Mouse (Mus musculus) limb, embryonic 11.5 days (tissue): ENCODE data around the gene Tmem41b. TPM values are rescaled to one million over a fixed set of nuclear protein-coding genes. Genes with fewer than 3 reads are reported as not detected.

Source experiments
- ATAC-seq: fragments of 200-750 bp; cut with Nextera tagmentation; 2 replicates; pipeline ENCODE4 v1.8.0; 2017; ENCODE audit warnings: low read depth; ENCODE audit not compliant: insufficient number of reproducible peaks, low FRiP score, low TSS enrichment
- DNase-seq: peaks from one replicate; pipeline ENCODE4 v3.0.0-alpha.2; 2015; ENCODE audit warnings: low spot score
- H3K27ac ChIP-seq: fragments of 300-500 bp; sonication (generic); replicated peaks from 2 replicates; pipeline ENCODE4 v1.5.1; 2014; ENCODE audit warnings: low read depth, mild to moderate bottlenecking, low read length
- H3K27me3 ChIP-seq: fragments of 300-500 bp; sonication (generic); 2 replicates; pipeline ENCODE4 v1.6.1; 2014; ENCODE audit warnings: mild to moderate bottlenecking, low read length, mixed read lengths; ENCODE audit not compliant: control insufficient read depth, insufficient read depth
- H3K36me3 ChIP-seq: fragments of 300-500 bp; sonication (generic); 2 replicates; pipeline ENCODE4 v1.6.1; 2014; ENCODE audit warnings: mild to moderate bottlenecking, low read length, moderate library complexity, mixed read lengths; ENCODE audit not compliant: control insufficient read depth, insufficient read depth
- H3K4me1 ChIP-seq: fragments of 300-500 bp; sonication (generic); 2 replicates; pipeline ENCODE4 v1.6.1; 2014; ENCODE audit warnings: low read length, mixed read lengths; ENCODE audit not compliant: control insufficient read depth, insufficient read depth
- H3K4me2 ChIP-seq: fragments of 300-500 bp; sonication (generic); 2 replicates; pipeline ENCODE4 v1.6.1; 2014; ENCODE audit warnings: low read depth, mild to moderate bottlenecking, moderate library complexity; ENCODE audit not compliant: severe bottlenecking
- H3K4me3 ChIP-seq: fragments of 300-500 bp; sonication (generic); 2 replicates; pipeline ENCODE4 v1.5.1; 2014; ENCODE audit warnings: low read depth, low read length
- H3K9ac ChIP-seq: fragments of 300-500 bp; sonication (generic); 2 replicates; pipeline ENCODE4 v1.6.1; 2014; ENCODE audit warnings: mild to moderate bottlenecking, low read length
- H3K9me3 ChIP-seq: fragments of 300-500 bp; sonication (generic); 2 replicates; pipeline ENCODE4 v1.6.1; 2016; ENCODE audit warnings: low read length; ENCODE audit not compliant: control insufficient read depth
- WGBS: fragments of 180-500 bp; shearing (Covaris S2); extraction: QIAGEN DNeasy Blood & Tissue Kit; methylation state at CpG from one replicate; pipeline ENCODE4 v1.1.7; 2014; 5-methylcytosine and 5-hydroxymethylcytosine counted together
- polyA plus RNA-seq: library from polyadenylated mRNA; unstranded; fragments of >200 nt; fragmentation: Nextera tagmentation; extraction: Ambion mirVana; gene quantifications from 2 replicates; pipeline ENCODE4 v1.2.1, GENCODE M21; 2014

The Tmem41b gene
- polyA plus RNA-seq, 1 experiment from 2014 or later = 75.7 TPM

GRCm38 (mm10) chr7:109958843-109959715, 27.6 kb downstream of the Tmem41b start:
- Histone ChIP-seq H3K9ac (peak overlapping the region; percentile 95), H3K27me3 (no peaks in the 10 kb centered on the region), H3K27ac (no peak overlapping the region), H3K4me1 (0 out of 2 replicates have a peak, but pooled peaks cover 3% of the 10 kb centered on the region), H3K9me3 (no peaks in the 10 kb centered on the region), H3K4me3 (peak overlapping the region; percentile 86), H3K36me3 (no peaks in the 10 kb centered on the region), H3K4me2 (peak overlapping the region; percentile 77)
- DNase-seq (no peak), ATAC-seq (no peak)
- WGBS = 11% methylated on average over 18 of the region's 18 CpGs

GRCm38 (mm10) chr7:109957996-109958789, 28.5 kb downstream of the Tmem41b start:
- Histone ChIP-seq H3K4me1 (0 out of 2 replicates have a peak, but pooled peaks cover 3% of the 10 kb centered on the region), H3K9ac (no peak overlapping the region), H3K27ac (no peak overlapping the region), H3K4me3 (peak overlapping the region; percentile 86; the same call in 1 of the 2 replicates), H3K36me3 (no peaks in the 10 kb centered on the region), H3K27me3 (no peaks in the 10 kb centered on the region), H3K9me3 (no peaks in the 10 kb centered on the region), H3K4me2 (peak overlapping the region; percentile 77)
- no peak for ATAC-seq
- DNase-seq = no peak
- WGBS = 87% methylated on average over 8 of the region's 8 CpGs

- H3K4me2 ChIP-seq = no peak overlapping the region
- 61% methylated on average over 6 of the region's 6 CpGs for WGBS
- DNase-seq = no peak
- no peak overlapping the region for H3K27ac ChIP-seq
- 0 out of 2 replicates have a peak, but pooled peaks cover 3% of the 10 kb centered on the region for H3K4me1 ChIP-seq
- no peaks in the 10 kb centered on the region for H3K27me3 ChIP-seq
- H3K36me3 ChIP-seq = no peaks in the 10 kb centered on the region
- no peak overlapping the region for H3K4me3 ChIP-seq
- H3K9me3 ChIP-seq = no peaks in the 10 kb centered on the region
- ATAC-seq = no peak
- H3K9ac ChIP-seq = no peak overlapping the region
Measured at GRCm38 (mm10) chr7:109954622-109955401, 31.9 kb downstream of the Tmem41b start.

- no peak overlapping the region for H3K4me2 ChIP-seq
- H3K4me3 ChIP-seq = no peak overlapping the region
- 83% methylated on average over 4 of the region's 4 CpGs for WGBS
- no peak overlapping the region for H3K9ac ChIP-seq
- H3K9me3 ChIP-seq = no peaks in the 10 kb centered on the region
- H3K4me1 ChIP-seq = no peaks in the 10 kb centered on the region
- H3K27me3 ChIP-seq = no peaks in the 10 kb centered on the region
- no peak overlapping the region for H3K27ac ChIP-seq
- DNase-seq (no peak), ATAC-seq (no peak)
- H3K36me3 ChIP-seq = no peaks in the 10 kb centered on the region
Measured at GRCm38 (mm10) chr7:109951297-109951696, 35.4 kb downstream of the Tmem41b start.

GRCm38 (mm10) chr7:109944421-109945034, 42.2 kb downstream of the Tmem41b start:
- Histone ChIP-seq H3K4me3 (no peak overlapping the region), H3K27me3 (no peaks in the 10 kb centered on the region), H3K4me2 (no peak overlapping the region), H3K9ac (no peak overlapping the region), H3K9me3 (no peaks in the 10 kb centered on the region), H3K27ac (no peak overlapping the region), H3K4me1 (no peaks in the 10 kb centered on the region), H3K36me3 (no peaks in the 10 kb centered on the region)
- ATAC-seq (no peak), DNase-seq (no peak)
- 82% methylated on average over 6 of the region's 6 CpGs for WGBS

GRCm38 (mm10) chr7:109929628-109930027, 57.1 kb downstream of the Tmem41b start:
- ATAC-seq = no peak
- Histone ChIP-seq H3K4me1 (no peaks in the 10 kb centered on the region), H3K27me3 (no peaks in the 10 kb centered on the region), H3K4me3 (no peak overlapping the region), H3K9ac (no peak overlapping the region), H3K36me3 (peaks cover 10% of the 10 kb centered on the region; the same call in 1 of the 2 replicates), H3K9me3 (no peaks in the 10 kb centered on the region), H3K27ac (no peak overlapping the region), H3K4me2 (no peak overlapping the region)
- DNase-seq = no peak

GRCm38 (mm10) chr7:109928365-109928764, 58.4 kb downstream of the Tmem41b start:
- Histone ChIP-seq H3K4me3 (no peak overlapping the region), H3K4me2 (no peak overlapping the region), H3K27ac (no peak overlapping the region), H3K36me3 (peaks cover 4% of the 10 kb centered on the region; the same call in 1 of the 2 replicates), H3K9ac (no peak overlapping the region), H3K4me1 (no peaks in the 10 kb centered on the region), H3K27me3 (no peaks in the 10 kb centered on the region), H3K9me3 (no peaks in the 10 kb centered on the region)
- ATAC-seq (no peak), DNase-seq (no peak)
- 90% methylated on average over 6 of the region's 6 CpGs for WGBS
